Mouse (Mus musculus): ENCODE measurements at regions not wholly inside any gene's neighbourhood (a gene's known extent, or its start where the extent isn't known, plus 50 kb on each side); places are given as distances from the start of the nearest gene placed in this dataset.

DNA sequence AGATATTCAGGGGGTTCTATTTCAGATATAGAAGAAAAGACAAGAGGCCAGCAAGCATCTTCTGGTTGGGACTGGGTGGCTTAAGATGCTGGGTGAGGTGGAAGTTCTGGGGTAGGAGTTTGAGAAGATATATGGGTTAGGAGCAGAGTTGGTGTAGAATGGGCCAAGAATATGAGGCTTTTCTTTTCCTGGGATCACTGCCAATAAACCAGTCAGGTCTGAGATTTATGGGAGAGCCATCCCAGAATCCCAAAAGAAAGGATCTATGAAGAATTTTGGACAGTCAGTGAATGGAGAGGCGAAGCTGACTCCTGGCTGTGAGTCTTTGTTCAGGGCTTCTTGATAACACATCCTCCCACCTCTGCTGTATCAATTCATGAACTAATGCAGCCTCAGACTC lies 192.0 kb upstream of the Klf4 start:
- DNase-seq = no peak

- DNase-seq = no peak
Measured at GRCm38 (mm10) chr4:55723124-55723523, 190.9 kb upstream of the Klf4 start.

DNA sequence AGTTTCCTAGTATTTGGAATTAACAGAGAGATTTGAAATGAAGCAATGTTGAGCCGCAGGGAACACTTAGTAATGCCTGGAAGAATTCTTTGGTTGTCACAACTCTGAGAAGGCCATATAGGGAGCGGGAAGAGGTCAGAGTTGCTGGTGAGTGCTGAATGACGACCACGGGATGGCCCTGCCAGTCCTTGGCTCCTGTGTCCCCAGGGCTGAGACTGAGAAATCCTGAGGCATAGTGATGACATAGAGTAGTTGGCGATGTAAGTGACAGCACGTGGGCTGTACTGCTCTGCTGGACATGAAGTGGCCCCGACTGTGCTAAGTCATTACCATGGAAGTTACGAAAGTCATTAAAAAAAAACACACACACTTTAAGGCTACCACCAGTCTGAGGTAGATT lies 190.1 kb upstream of the Klf4 start:
- DNase-seq = no peak

- no peak for DNase-seq
Measured at GRCm38 (mm10) chr4:55721834-55722233, 189.6 kb upstream of the Klf4 start.

- no peak for DNase-seq
Measured at GRCm38 (mm10) chr4:55718438-55718837, 186.2 kb upstream of the Klf4 start.

DNA sequence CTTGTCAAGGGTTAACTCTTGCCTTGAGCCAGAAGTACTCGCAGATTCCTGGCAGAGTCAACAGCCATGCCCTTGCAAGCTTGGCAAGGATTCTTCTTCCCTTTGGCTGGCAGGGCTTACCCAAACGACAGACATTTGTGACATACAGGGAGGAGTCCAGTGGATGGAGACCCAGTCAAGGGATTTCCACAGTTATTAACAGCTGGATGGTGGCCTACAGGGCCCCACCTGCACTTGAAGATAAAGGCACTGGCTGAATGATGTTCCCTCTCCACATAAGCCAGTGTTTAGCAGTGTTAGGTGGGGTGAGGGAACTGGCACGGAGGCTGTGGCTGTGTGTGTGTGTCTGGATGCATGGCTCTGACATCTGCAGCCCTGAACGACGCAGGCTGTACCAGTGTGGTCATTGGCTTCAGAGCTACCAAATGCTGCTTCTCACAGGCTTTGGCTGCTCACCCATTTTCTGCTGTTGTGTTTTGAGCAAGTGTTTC lies 183.9 kb upstream of the Klf4 start:
- DNase-seq = no peak

DNA sequence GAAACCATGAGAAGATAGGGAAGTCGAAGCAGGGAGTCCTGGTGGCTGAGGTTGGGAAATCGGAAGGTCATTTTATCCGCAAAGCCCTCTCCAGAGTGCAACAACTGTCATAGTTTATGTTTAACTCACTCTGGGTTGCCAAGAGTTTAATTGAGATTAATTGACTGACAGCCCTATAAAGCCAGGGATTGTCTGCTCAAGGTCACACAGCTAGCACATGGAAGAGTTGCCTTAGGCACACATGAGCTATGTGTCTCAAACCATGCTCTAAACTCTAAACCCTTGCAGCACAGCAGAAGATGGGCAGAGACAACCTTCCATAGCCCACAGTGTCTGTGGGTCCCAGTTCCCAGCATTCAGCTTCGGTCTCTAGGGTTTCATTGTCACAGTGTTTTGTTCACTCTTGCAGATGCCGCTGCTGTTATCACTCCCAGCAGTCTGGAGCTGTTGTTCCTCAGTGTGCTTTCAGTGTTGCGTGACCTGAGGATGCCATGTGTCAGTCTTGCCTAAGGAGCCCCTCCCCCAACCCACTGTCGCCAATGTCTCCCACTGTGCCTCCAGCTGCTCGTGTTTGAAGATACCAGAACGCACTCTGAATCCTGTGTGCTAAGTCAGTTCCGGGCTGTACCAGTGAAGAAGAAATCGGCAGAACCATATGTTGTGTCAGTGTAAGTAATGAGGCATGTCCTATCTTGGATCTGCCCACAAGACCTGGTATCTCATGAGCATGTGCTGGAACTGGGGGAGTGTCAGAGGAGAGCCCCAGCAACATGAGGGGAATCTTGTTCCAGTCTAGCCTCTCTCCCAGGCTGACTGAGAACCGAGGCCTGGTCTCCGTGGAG lies 179.5 kb upstream of the Klf4 start:
- DNase-seq = no peak

DNA sequence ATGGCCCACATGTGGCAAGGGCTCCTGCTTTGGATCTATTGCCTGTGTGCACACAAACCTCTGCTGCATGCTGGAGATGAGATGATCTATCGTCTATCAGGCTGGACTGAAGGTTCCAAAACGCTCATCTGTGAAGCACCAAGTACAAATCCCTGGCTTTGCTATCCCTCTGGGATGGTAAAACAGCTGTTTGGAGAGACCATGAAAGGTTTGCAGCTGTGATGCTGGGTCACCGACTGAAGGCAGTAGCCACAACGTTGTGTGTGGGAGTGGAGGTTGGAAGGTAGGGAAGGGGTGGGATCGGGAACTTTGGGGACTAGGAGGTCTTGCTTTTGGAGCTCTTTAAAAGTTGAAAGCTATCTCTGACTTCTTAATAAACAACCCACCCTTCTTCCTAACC lies 178.2 kb upstream of the Klf4 start:
- no peak for DNase-seq

DNA sequence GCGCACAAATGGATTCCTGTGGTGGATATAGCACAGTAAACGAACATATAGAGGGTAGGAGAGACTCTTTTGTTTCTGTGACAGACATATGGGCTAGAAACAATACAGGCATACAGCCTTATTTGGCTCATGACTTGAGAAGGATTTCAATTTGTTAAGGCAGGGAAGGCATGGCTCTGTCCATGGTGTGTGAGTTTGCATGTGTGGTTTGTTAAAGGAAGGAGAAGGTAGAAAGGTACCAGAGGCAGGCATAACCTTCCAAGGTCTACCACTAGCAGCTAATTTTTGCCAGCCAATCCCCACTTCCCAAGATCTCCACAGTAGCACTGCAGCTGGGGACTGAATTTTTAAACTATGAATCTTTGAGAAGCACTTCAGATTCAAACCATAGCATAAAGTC lies 176.5 kb upstream of the Klf4 start:
- DNase-seq = no peak

DNA sequence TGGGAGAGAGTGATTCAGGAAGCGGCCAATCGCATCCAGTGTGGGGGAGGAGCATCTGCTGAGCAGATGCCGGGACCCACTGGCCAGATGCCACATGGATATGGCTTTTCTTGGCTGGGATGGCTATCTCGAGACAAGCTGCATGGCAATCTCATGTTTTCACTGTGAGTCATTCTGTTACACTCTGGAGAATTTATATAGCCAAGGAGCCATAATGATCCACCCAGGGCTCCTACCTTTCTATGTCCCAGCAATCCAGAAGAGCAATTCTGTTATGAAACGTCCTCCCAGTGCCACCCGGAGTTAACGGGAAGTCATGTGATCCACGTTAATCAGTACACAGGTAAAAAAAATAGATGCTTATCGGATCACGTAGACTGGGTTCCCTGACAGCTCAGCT lies 175.7 kb upstream of the Klf4 start:
- no peak for DNase-seq

- DNase-seq = no peak
Measured at GRCm38 (mm10) chr4:55704921-55705320, 172.7 kb upstream of the Klf4 start.

GRCm38 (mm10) chr4:55703346-55703916 lies 171.2 kb upstream of the Klf4 start:
- DNase-seq = no peak

- no peak for DNase-seq
Measured at GRCm38 (mm10) chr4:55701334-55701733, 169.1 kb upstream of the Klf4 start.

DNA sequence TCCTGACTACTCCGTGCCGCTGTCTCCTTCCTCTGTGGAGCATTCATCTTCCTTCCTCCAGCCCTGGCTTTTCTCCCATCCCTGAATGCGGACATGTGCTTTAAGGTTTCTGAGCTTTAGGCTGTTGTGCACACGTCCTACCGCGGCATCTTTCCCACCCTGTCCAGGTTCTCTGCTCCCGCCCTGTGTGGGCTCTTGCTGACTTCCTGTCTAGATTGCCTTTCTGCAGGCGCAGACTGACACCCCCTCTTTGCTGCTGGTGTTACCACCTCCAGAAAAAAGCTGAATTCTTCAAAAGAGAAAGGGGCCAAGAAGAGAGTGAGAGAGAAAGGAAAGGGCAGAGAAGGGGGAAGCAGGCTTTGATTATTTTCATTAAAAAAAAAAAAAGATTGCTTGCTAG lies 167.7 kb upstream of the Klf4 start:
- no peak for DNase-seq

DNA sequence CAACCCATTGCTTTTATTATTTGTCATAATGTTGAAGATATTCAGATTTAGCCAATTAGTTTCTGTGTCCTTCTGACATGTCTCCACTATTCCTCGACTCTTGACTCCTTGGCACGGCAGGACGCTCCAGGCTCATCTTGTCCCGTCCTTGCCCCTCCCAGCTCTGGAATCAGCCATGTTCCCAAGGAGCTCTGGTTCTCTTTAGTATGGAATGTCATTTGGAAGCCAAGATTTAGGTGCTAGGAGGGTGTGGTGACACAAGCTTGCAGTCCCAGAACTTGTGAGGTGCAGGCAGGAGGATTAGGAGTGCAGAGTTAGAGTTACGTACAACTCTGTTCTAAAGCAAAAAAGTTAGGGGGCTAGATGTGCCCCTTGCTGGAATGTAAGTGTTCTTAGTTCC lies 166.9 kb upstream of the Klf4 start:
- no peak for DNase-seq

DNA sequence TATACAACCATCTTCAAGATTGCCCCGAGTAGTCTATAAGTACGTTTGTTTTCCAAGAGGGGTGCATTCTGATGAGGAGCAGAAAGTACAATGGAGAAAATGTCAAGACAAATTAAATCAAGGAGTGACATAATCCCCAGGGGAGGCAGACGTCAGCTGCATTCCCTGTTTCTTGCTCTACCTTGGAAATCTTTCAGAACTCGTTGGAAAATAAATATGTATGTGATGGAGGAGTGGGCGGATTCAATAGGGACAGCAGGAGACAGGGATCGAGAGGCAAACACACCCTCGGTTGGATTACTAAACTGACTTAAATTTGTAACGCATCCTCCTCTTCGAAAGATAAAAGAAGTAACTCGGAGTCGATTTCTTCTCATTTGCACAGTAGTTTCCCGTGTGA lies 164.8 kb upstream of the Klf4 start:
- no peak for DNase-seq

GRCm38 (mm10) chr4:55696428-55696827 lies 164.2 kb upstream of the Klf4 start:
- no peak for DNase-seq

DNA sequence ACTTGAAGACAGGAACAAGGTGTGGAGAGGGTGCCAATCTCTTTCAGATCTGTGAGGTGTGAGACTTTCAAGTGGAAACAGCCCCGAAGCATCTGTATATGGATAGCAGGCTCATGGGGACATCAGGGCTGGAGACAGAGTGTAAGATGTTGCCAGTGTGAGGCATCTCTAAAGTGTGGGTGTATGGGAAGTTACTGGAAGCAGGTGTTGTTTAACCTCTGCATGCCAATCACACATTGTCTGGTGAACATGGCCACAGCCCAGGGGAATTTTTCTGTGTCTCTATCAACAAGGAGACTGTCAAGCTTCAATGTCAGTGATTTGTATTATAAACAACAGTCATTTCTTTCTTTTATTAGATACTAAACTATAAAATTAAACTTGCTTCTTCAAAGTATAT lies 163.0 kb upstream of the Klf4 start:
- DNase-seq = no peak

- no peak for DNase-seq
Measured at GRCm38 (mm10) chr4:55689479-55689878, 157.2 kb upstream of the Klf4 start.

DNA sequence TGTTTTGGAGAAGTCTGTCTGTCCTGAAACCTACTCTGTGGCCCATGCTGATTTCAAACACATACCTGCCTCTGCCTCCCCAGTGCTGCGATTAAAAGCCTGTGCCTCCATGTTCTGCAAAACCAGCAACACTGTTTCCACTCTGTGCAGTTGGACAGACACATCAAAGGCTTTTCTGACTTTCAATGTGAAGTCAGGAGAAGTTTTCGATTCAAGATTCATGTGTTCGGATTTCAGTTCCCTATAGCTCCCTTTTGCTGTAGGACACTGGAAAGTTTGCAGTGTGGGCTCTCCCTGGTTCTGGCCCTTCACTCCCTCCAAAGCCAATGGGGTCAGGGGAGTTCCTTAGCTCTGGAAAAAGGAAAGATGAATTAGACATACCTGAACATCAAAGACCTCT lies 154.5 kb upstream of the Klf4 start:
- no peak for DNase-seq

- no peak for DNase-seq
Measured at GRCm38 (mm10) chr4:55672288-55672687, 140.0 kb upstream of the Klf4 start.

- no peak for DNase-seq
Measured at GRCm38 (mm10) chr4:55670258-55670657, 138.0 kb upstream of the Klf4 start.

GRCm38 (mm10) chr4:55664822-55665221 lies 132.6 kb upstream of the Klf4 start:
- no peak for DNase-seq

DNA sequence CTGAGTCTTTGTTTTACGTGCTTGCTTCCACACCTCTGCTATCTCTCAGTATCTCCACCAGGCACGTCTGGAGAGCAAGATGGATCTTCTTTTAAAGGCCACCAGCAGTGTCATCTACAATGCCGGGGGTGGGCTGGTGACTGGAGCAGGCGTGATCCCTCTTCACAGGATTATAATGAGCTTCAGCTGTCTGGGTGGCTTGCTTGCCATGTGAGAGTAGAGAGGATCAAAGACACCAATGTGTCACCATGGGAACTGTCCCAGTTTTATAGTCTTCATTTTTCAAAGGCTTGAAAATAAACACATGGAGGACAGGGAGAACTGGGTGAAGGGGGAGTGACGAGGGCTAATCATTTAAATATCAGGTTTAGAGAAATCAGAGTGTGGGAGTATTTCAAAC lies 131.6 kb upstream of the Klf4 start:
- no peak for DNase-seq

GRCm38 (mm10) chr4:55662041-55662440 lies 129.8 kb upstream of the Klf4 start:
- DNase-seq = no peak
